Comparison of ENCODE assay signal across 21 mouse cellular contexts in the genomic region with DNA sequence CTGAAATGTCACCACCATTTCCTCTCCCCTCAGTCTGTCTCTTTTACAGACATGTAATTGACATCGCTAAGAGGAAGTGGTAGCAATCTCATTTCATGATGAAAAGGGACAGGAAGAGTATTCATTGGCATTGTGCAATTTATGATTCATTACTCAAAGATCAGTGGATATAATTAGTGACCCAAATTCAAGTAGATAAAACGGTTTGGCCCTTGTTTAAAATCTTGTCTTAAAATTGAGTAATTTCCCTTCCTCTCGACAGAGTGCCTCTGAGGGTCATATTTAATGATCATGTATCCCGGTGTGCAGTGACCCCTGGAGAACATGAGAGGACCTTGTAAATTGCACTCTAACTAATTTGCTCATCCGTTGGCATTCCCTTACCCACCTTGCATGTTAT.
"Had no signal": no experiment of that assay in that cellular context is flagged by ENCODE, and none has a peak within 500 bp of the region (broad histone marks: within the 10 kb centered on the region; RNA-seq: fewer than 3 reads in every experiment).

No protein-coding gene starts in this region.

- H3K9ac ChIP-seq: limb, embryonic 13.5 days; liver, embryonic 12.5 days; liver, embryonic 15.5 days; lung, embryonic 15.5 days; stomach, embryonic 15.5 days had no signal

- H3K4me3 ChIP-seq: layer of hippocampus, adult 2 months; limb, embryonic 10.5 days; limb, embryonic 13.5 days; liver, embryonic 12.5 days; liver, embryonic 15.5 days; lung, embryonic 15.5 days; stomach, embryonic 15.5 days had no signal

- H3K27me3 ChIP-seq: limb, embryonic 13.5 days; liver, embryonic 12.5 days; liver, embryonic 15.5 days; lung, embryonic 15.5 days; stomach, embryonic 15.5 days had no signal

- H3K9me3 ChIP-seq: limb, embryonic 10.5 days; limb, embryonic 13.5 days; liver, embryonic 12.5 days; liver, embryonic 15.5 days; lung, embryonic 15.5 days; stomach, embryonic 15.5 days had no signal

- H3K36me3 ChIP-seq: limb, embryonic 10.5 days; limb, embryonic 13.5 days; liver, embryonic 12.5 days; liver, embryonic 15.5 days; lung, embryonic 15.5 days; stomach, embryonic 15.5 days had no signal

- ATAC-seq: liver, embryonic 12.5 days had no signal

- H3K4me1 ChIP-seq: limb, embryonic 10.5 days; limb, embryonic 13.5 days; liver, embryonic 12.5 days; liver, embryonic 15.5 days; lung, embryonic 15.5 days; stomach, embryonic 15.5 days had no signal

- H3K4me2 ChIP-seq: limb, embryonic 13.5 days; liver, embryonic 12.5 days; liver, embryonic 15.5 days; lung, embryonic 15.5 days; midbrain, embryonic 11.5 days; stomach, embryonic 15.5 days had no signal

- H3K27ac ChIP-seq: layer of hippocampus, adult 2 months; limb, embryonic 10.5 days; limb, embryonic 13.5 days; liver, embryonic 12.5 days; liver, embryonic 15.5 days; lung, embryonic 15.5 days; stomach, embryonic 15.5 days had no signal

- DNase-seq: kidney, adult 18-20 months; kidney, adult 9 months; kidney, postnatal 10 days; layer of hippocampus, adult 9-11 months; liver; lung, adult 18-20 months; lung, postnatal 10 days; lung, postnatal 36 days; midbrain, embryonic 14.5 days; right cerebral cortex, postnatal 25 days; spleen, adult 18-20 months; thymus, adult 18-20 months; thymus, postnatal 36 days had no signal
